Mouse (Mus musculus) brain, embryonic 14.5 days (tissue): ENCODE data around the gene Akap7. TPM values are rescaled to one million over a fixed set of nuclear protein-coding genes. Genes with fewer than 3 reads are reported as not detected.

ENCODE experiments used
- DNase-seq: peaks from one replicate; pipeline ENCODE4 v3.0.0-alpha.2; 2011; ENCODE audit warnings: low read depth
- CTCF ChIP-seq: fragments of 200-500 bp; IDR thresholded peaks from 2 replicates; pipeline ENCODE4 v1.5.1; 2012; ENCODE audit warnings: inconsistent platforms, mild to moderate bottlenecking, moderate library complexity, borderline replicate concordance; ENCODE audit not compliant: insufficient read depth, insufficient read length; ENCODE audit errors: extremely low read depth
- POLR2A ChIP-seq: fragments of 200-500 bp; IDR thresholded peaks from 2 replicates; pipeline ENCODE4 v1.6.1; 2012; ENCODE audit warnings: mild to moderate bottlenecking, inconsistent platforms, borderline replicate concordance; ENCODE audit not compliant: poor library complexity, insufficient read depth, insufficient read length, severe bottlenecking; ENCODE audit errors: extremely low read depth
- polyA plus RNA-seq: library from polyadenylated mRNA; depleted of rRNA; stranded (reverse); fragments of >200 nt; gene quantifications from 2 replicates; pipeline ENCODE4 v1.2.3, GENCODE M21; 2012

Gene Akap7
- polyA plus RNA-seq, 1 experiment = 24.6 TPM

GRCm38 (mm10) chr10:25317665-25318064 is 10.0 kb upstream of the Akap7 start:
- TF ChIP-seq CTCF = no peak
- no peak for TF ChIP-seq POLR2A
- DNase-seq = no peak

GRCm38 (mm10) chr10:25313856-25314584 is 6.3 kb upstream of the Akap7 start:
- no peak for DNase-seq
- no peak for TF ChIP-seq CTCF
- TF ChIP-seq POLR2A = no peak

DNA sequence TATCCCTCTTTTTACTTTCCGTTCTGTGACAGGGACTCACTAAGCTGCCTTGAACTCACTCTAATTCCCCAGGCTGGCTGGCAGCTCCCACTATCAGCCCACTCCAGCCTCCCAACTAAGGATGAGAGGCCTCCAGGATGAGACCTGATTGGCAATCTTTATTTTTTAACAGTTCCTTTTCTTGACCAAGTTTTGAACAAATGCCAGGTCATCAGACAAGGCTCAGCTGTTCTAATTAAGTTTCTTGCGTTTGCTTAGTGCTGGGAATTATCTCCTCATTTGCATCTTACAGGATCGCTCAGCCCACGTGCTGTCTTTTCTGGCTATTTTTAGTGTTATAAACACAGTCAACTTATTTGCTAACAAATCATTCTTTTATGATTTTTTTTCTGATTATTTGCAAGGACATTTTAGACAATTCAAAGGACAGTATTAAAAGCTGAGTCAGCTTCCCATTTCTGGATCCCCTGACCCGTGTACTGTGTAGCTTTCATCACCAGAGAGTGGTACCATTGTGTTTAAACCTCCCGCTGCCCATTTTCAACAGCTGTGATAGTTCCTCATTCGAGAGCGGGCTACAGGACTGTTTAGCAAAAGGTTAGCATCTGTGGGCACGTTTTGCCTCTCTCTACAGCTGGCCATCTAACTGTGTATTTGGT is 4.0 kb upstream of the Akap7 start:
- TF ChIP-seq CTCF (no peak), POLR2A (no peak)
- DNase-seq = peak; percentile 89

GRCm38 (mm10) chr10:25310736-25311135 is 3.1 kb upstream of the Akap7 start:
- no peak for TF ChIP-seq POLR2A
- no peak for TF ChIP-seq CTCF
- DNase-seq = no peak

- TF ChIP-seq CTCF (no peak), POLR2A (no peak)
- DNase-seq = no peak
Observed at GRCm38 (mm10) chr10:25309996-25310395, 2.3 kb upstream of the Akap7 start.

DNA sequence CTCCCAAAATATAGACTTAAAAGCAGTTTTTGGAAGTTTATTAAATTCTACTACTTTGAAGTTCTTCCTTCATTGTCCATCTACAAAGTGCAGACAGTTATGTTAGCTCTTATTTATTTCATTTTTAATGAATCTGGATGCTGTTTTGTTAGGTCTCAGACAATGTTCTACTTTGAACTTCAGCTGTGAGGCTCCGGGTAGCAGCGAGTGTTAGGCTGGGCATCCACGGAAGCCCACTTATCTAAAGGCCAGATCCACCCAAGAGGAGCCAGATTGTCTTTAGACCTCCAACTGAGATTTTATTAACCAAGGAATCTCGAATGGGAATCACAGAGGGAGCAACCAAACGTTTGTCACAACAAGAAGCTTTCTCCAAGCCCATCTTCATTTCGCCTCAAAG is 2.5 kb downstream of the Akap7 start:
- no peak for DNase-seq
- no peak for TF ChIP-seq POLR2A
- no peak for TF ChIP-seq CTCF

- TF ChIP-seq POLR2A (no peak), CTCF (no peak)
- no peak for DNase-seq
Observed at GRCm38 (mm10) chr10:25304608-25305007, 3.1 kb downstream of the Akap7 start.

DNA sequence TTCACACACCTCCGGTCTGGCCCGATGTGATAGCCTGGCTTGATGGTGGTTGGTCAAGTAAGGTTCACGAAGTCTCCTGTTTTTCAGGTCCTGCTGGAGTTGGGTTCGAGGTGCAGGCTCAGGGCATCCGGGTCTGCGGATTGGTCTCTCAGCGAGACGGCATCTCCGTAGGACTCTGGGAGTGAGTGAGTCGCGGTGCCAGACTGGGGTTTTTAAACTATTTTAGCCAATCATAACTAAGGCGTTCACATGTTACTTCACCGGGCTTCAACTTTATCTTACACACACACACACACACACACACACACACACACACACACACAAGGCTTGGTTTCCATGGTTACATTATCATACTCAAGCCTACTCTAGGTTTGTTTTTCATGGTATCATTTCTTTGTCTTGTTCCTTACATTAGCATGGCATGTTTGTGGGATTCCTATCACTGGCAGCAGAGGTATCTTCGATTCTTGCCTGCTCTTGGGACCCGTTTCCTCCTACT is 8.6 kb downstream of the Akap7 start:
- TF ChIP-seq CTCF = no peak
- TF ChIP-seq POLR2A = no peak
- no peak for DNase-seq

- no peak for TF ChIP-seq POLR2A
- TF ChIP-seq CTCF = no peak
- no peak for DNase-seq
Observed at GRCm38 (mm10) chr10:25298264-25298671, 9.4 kb downstream of the Akap7 start.

- no peak for DNase-seq
Observed at GRCm38 (mm10) chr10:25297666-25298263, 9.9 kb downstream of the Akap7 start.

DNA sequence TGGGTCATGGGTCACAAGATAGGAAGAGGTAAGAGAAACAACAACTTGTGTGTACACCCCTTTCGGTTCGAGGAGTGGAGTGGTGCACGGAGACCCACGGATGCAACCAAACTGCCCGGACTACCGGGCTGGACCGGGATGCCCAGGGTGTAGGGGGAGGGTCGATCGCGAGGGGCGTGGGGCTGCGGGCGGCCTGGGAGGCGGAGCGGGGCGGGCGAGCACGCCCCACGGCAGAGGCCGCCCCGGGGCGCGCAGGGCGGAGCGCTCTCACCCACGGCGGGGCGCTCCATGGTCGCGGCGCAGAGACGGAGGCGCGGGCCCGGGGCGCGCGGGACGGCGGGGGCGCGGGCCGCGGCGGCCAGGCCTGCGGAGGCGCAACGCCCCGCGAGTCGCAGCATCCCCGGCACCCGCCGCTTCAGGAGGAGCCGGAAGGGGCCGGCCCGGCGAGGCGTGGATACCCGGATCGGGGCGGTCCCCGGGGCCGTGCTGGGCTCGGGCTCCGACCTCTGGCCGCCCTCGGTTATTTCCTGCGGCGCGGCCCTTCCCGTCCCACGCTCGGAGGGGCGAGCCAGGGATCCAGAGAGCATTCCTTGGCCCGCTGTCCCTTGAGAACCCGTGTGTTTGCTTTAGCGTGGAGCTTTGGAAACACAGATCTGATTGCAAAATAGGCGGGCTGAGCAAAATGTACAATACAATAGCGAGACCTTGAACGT is 10.9 kb downstream of the Akap7 start:
- no peak for TF ChIP-seq CTCF
- peak; percentile 74 for TF ChIP-seq POLR2A
- peak; percentile 79 for DNase-seq

More at GRCm38 (mm10) chr10:25297666-25298263, 9.9 kb downstream of the Akap7 start:
- no peak for TF ChIP-seq POLR2A
